Mouse (Mus musculus) thymus, postnatal 14 days (tissue): ENCODE results near the gene Map1s.
"Not testable (repeated sequence)": the region's sequence is repeated elsewhere in the genome, so short reads cannot be mapped to it uniquely, and the experiment has no call there.

Experiments
- DNase-seq: peaks from one replicate; pipeline ENCODE4 v3.0.0; 2021

Gene Map1s

GRCm38 (mm10) chr8:70879500-70879899 lies 26.2 kb upstream of the Map1s start:
- no peak for DNase-seq

GRCm38 (mm10) chr8:70880126-70880525 lies 25.6 kb upstream of the Map1s start:
- DNase-seq: no peak

GRCm38 (mm10) chr8:70880546-70880945 lies 25.2 kb upstream of the Map1s start:
- DNase-seq: no peak

- no peak for DNase-seq
These were observed 21.5 kb upstream of the Map1s start for GRCm38 (mm10) chr8:70884186-70884585.

GRCm38 (mm10) chr8:70884683-70885082 lies 21.0 kb upstream of the Map1s start:
- no peak for DNase-seq

GRCm38 (mm10) chr8:70885612-70886011 lies 20.1 kb upstream of the Map1s start:
- DNase-seq: no peak

GRCm38 (mm10) chr8:70887669-70888068 lies 18.1 kb upstream of the Map1s start:
- DNase-seq: no peak

- no peak for DNase-seq
These were observed 15.1 kb upstream of the Map1s start for GRCm38 (mm10) chr8:70890656-70891055.

- no peak for DNase-seq
These were observed 14.4 kb upstream of the Map1s start for GRCm38 (mm10) chr8:70891356-70891755.

- DNase-seq: no peak
These were observed 13.5 kb upstream of the Map1s start, which contains the start of gene Slc5a5 for GRCm38 (mm10) chr8:70892022-70892895. Gene Slc5a5, minus strand, starts transcription at chr8:70892757.

- no peak for DNase-seq
These were observed 12.7 kb upstream of the Map1s start for GRCm38 (mm10) chr8:70892896-70893655.

GRCm38 (mm10) chr8:70893656-70894384 lies 11.9 kb upstream of the Map1s start:
- peak; percentile 84 for DNase-seq

GRCm38 (mm10) chr8:70894385-70894720 lies 11.4 kb upstream of the Map1s start:
- no peak for DNase-seq

- no peak for DNase-seq
These were observed 10.8 kb upstream of the Map1s start for GRCm38 (mm10) chr8:70894771-70895545.

- DNase-seq: not testable (repeated sequence)
These were observed 10.0 kb upstream of the Map1s start for GRCm38 (mm10) chr8:70895571-70896259.

GRCm38 (mm10) chr8:70896316-70897020 lies 9.3 kb upstream of the Map1s start:
- DNase-seq: no peak

GRCm38 (mm10) chr8:70897021-70897680 lies 8.6 kb upstream of the Map1s start, which contains the start of gene Rpl18a:
Gene Rpl18a, minus strand, starts transcription at chr8:70897412.
- peak; percentile 94 for DNase-seq

- peak; percentile 90 for DNase-seq
These were observed 7.9 kb upstream of the Map1s start for GRCm38 (mm10) chr8:70897681-70898413.

- no peak for DNase-seq
These were observed 7.0 kb upstream of the Map1s start for GRCm38 (mm10) chr8:70898661-70899198.

- no peak for DNase-seq
These were observed 6.5 kb upstream of the Map1s start for GRCm38 (mm10) chr8:70899226-70899625.
